Mouse (Mus musculus) limb, embryonic 14.5 days (tissue): Measurements from ENCODE around the gene Ints13. TPM values are rescaled to one million over a fixed set of nuclear protein-coding genes. Genes with fewer than 3 reads are reported as not detected.

ENCODE experiments used
- ATAC-seq: fragments of 200-750 bp; cut with Nextera tagmentation; 2 replicates; pipeline ENCODE4 v1.8.0; 2017; ENCODE audit warnings: low read depth, moderate number of reproducible peaks, moderate TSS enrichment; ENCODE audit not compliant: low FRiP score
- DNase-seq: peaks from one replicate; pipeline ENCODE4 v3.0.0-alpha.2; 2015; ENCODE audit warnings: low spot score
- H3K27ac ChIP-seq: fragments of 300-500 bp; sonication (generic); replicated peaks from 2 replicates; pipeline ENCODE4 v1.5.1; 2014; ENCODE audit warnings: low read depth, mild to moderate bottlenecking, low read length, moderate library complexity, mixed read lengths
- H3K27me3 ChIP-seq: fragments of 300-500 bp; sonication (generic); 2 replicates; pipeline ENCODE4 v1.6.1; 2014; ENCODE audit warnings: low read length, mixed read lengths; ENCODE audit not compliant: control insufficient read depth, insufficient read depth
- H3K36me3 ChIP-seq: fragments of 300-500 bp; sonication (generic); 2 replicates; pipeline ENCODE4 v1.6.1; 2014; ENCODE audit warnings: mild to moderate bottlenecking, low read length, moderate library complexity, mixed read lengths; ENCODE audit not compliant: control insufficient read depth, insufficient read depth
- H3K4me1 ChIP-seq: fragments of 300-500 bp; sonication (generic); 2 replicates; pipeline ENCODE4 v1.6.1; 2014; ENCODE audit warnings: antibody characterized with exemption, low read length, mixed read lengths; ENCODE audit not compliant: control insufficient read depth, insufficient read depth
- H3K4me2 ChIP-seq: fragments of 300-500 bp; sonication (generic); replicated peaks from 2 replicates; pipeline ENCODE4 v1.6.1; 2014; ENCODE audit warnings: low read depth, mild to moderate bottlenecking, low read length, moderate library complexity; ENCODE audit not compliant: severe bottlenecking
- H3K4me3 ChIP-seq: fragments of 300-500 bp; sonication (generic); replicated peaks from 2 replicates; pipeline ENCODE4 v1.5.1; 2014; ENCODE audit warnings: low read length
- H3K9ac ChIP-seq: fragments of 300-500 bp; sonication (generic); 2 replicates; pipeline ENCODE4 v1.6.1; 2014; ENCODE audit warnings: mild to moderate bottlenecking, low read depth, low read length, moderate library complexity; ENCODE audit not compliant: severe bottlenecking
- H3K9me3 ChIP-seq: fragments of 300-500 bp; sonication (generic); 2 replicates; pipeline ENCODE4 v1.6.1; 2016; ENCODE audit warnings: low read length; ENCODE audit not compliant: control insufficient read depth
- POLR2A ChIP-seq: fragments of 200-500 bp; IDR thresholded peaks from 2 replicates; pipeline ENCODE4 v1.8.0; 2012; ENCODE audit warnings: inconsistent platforms, mild to moderate bottlenecking, moderate library complexity, borderline replicate concordance; ENCODE audit not compliant: insufficient read depth, insufficient read length; ENCODE audit errors: extremely low read depth
- WGBS: fragments of 180-500 bp; shearing (Covaris S2); extraction: QIAGEN DNeasy Blood & Tissue Kit; methylation state at CpG from one replicate; pipeline ENCODE4 v1.1.7; 2014; 5-methylcytosine and 5-hydroxymethylcytosine counted together
- polyA plus RNA-seq, 2 experiments: library from polyadenylated mRNA; depleted of rRNA in 1 of 2; stranded (reverse) in 1 of 2; unstranded in 1 of 2; fragments of >200 nt; fragmentation: Nextera tagmentation in 1 of 2; extraction: Ambion mirVana in 1 of 2; gene quantifications; 2 replicates each; pipeline versions ENCODE4 v1.2.1 to v1.2.3; 2012 to 2014

Ints13 gene
- polyA plus RNA-seq, 2 experiments, result 50.6 to 63.7 TPM

DNA sequence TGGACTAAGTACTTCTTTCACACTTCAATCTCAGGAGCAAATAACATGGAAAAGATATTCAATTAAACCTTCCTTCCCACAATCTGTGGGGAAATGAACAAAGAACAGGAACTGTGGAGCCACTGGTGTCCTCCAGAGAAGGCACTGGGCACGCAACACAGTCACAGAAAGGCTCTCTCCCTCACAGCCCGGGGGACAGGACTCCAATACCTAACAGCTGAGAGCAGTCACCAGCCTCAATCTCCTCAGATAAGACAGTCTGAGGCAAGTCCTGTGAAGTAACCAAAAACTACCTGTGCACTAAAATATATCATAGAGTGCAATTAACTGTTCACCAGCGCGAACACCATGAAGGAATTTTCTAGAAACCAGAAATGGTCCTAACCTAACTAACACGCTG is 76.9 kb downstream of the Ints13 start:
- WGBS, result 68% methylated on average over 5 of the region's 5 CpGs
- Histone ChIP-seq H3K27ac (no peak overlapping the region), H3K36me3 (no peaks in the 10 kb centered on the region)

DNA sequence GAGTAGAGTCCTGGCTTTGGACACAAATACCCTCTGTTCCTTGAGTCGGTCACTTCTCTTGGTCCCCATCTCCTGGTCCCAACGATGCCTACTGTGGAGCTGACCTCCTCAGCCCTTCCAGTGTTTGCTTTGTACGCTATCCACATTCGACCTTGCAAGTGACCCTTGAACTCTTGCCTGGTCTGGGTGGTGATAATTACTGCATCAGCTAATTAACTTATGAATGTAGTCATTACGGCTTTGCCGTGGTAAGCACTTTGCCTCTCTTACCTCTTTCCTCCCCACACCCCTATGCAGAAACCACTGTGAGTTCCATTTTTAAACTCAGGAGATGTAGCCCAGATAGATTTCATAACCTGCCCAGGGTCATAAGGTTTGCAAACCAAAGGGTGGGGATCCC is 77.4 kb downstream of the Ints13 start:
- Histone ChIP-seq H3K4me2 (peak overlapping the region; percentile 92), H3K27me3 (no peaks in the 10 kb centered on the region), H3K4me3 (peak overlapping the region; percentile 71; the same call in 1 of the 2 replicates), H3K27ac (no peak overlapping the region), H3K9ac (no peak overlapping the region), H3K9me3 (no peaks in the 10 kb centered on the region), H3K36me3 (no peaks in the 10 kb centered on the region), H3K4me1 (peaks cover 3% of the 10 kb centered on the region; the same call in 1 of the 2 replicates)
- 72% methylated on average over 6 of the region's 6 CpGs for WGBS
- ATAC-seq, result no peak
- no peak for TF ChIP-seq POLR2A
- DNase-seq, result no peak

More for the DNA sequence above, 76.9 kb downstream of the Ints13 start:
- DNase-seq (no peak), ATAC-seq (no peak)
- H3K9me3 ChIP-seq, result no peaks in the 10 kb centered on the region
- H3K27me3 ChIP-seq, result no peaks in the 10 kb centered on the region
- H3K9ac ChIP-seq, result peak overlapping the region; percentile 7; the same call in 1 of the 2 replicates
- TF ChIP-seq POLR2A, result no peak
- H3K4me1 ChIP-seq, result peaks cover 3% of the 10 kb centered on the region; the same call in 1 of the 2 replicates
- H3K4me3 ChIP-seq, result peak overlapping the region; percentile 71
- H3K4me2 ChIP-seq, result peak overlapping the region; percentile 92

Other genes with a start within 250 kb of the Ints13 start
- 4.6 and 4.7 TPM in 2 replicates for gene Itpr2, start 75.6 kb downstream of the Ints13 start, polyA plus RNA-seq (2012; rRNA removed)
- 11.3 and 14.8 TPM in 2 replicates for gene Itpr2, start 75.6 kb downstream of the Ints13 start, polyA plus RNA-seq (2014; fragmentation: Nextera tagmentation; extraction: Ambion mirVana)
- gene Fgfr1op2, start 632 bp downstream of the Ints13 start, polyA plus RNA-seq (2012; rRNA removed), result 63.2 and 68.1 TPM in 2 replicates
- 95.5 and 105 TPM in 2 replicates for gene Fgfr1op2, start 632 bp downstream of the Ints13 start, polyA plus RNA-seq (2014; fragmentation: Nextera tagmentation; extraction: Ambion mirVana)
- 90.6 and 116 TPM in 2 replicates for gene Med21, start 64.7 kb upstream of the Ints13 start, polyA plus RNA-seq (2012; rRNA removed)
- 124 and 141 TPM in 2 replicates for gene Med21, start 64.7 kb upstream of the Ints13 start, polyA plus RNA-seq (2014; fragmentation: Nextera tagmentation; extraction: Ambion mirVana)
- 29.1 and 35.2 TPM in 2 replicates for gene Tm7sf3, start 65.0 kb upstream of the Ints13 start, polyA plus RNA-seq (2012; rRNA removed)
- 47.0 and 47.4 TPM in 2 replicates for gene Tm7sf3, start 65.0 kb upstream of the Ints13 start, polyA plus RNA-seq (2014; fragmentation: Nextera tagmentation; extraction: Ambion mirVana)
- 8.9 and 10.1 TPM in 2 replicates for gene Stk38l, start 147.2 kb upstream of the Ints13 start, polyA plus RNA-seq (2012; rRNA removed)
- 21.1 and 21.4 TPM in 2 replicates for gene Stk38l, start 147.2 kb upstream of the Ints13 start, polyA plus RNA-seq (2014; fragmentation: Nextera tagmentation; extraction: Ambion mirVana)
- gene Arntl2, start 218.2 kb upstream of the Ints13 start, polyA plus RNA-seq (2012; rRNA removed), result 13.4 and 20.5 TPM in 2 replicates
- gene Arntl2, start 218.2 kb upstream of the Ints13 start, polyA plus RNA-seq (2014; fragmentation: Nextera tagmentation; extraction: Ambion mirVana), result 3.2 and 3.6 TPM in 2 replicates